Mouse (Mus musculus) CH12F3 (cell line): ENCODE data around the gene Olfr1099.

ENCODE experiments used
- in situ Hi-C: fragments of 300-500 bp; cut with MboI; formaldehyde crosslinking; loops from 2 replicates; pipeline ENCODE4 v1.14.3; 2020; ENCODE audit warnings: low sequenced_read_pairs

The Olfr1099 gene

GRCm38 (mm10) chr2:86960593-86960992 is at the start of gene Olfr1099:
TSS of gene Olfr1099 (minus strand) at chr2:86960693.
- in situ Hi-C loops, result no loop called here

DNA sequence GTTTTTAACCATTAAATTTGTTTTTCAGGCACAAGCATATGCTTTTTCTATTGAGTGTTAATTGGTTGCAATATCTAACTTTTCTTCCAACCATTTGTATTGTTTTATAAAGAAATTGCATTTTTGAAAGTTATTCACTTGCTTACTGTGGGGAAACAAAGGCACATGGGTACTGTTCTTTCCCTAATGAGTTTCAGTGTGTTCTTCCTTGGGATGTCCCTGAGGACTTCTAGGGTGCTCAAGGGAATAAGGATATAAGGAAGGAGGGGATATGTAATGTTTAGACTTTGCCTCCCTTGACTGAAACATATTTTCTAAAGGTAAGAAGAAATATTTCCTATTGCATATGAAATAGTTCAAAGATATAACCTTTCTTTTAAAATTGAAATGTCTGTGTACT is 37.6 kb upstream of the Olfr1099 start, which contains the start of gene Olfr1102:
Gene Olfr1102, plus strand, starts transcription at position 301 of the 400 bp plus-strand sequence.
- in situ Hi-C loops, result no loop called here

GRCm38 (mm10) chr2:86991121-86991520 is 30.6 kb upstream of the Olfr1099 start, which contains the start of gene Olfr1101:
TSS of gene Olfr1101 (minus strand) at chr2:86991221.
- in situ Hi-C loops, result no loop called here

DNA sequence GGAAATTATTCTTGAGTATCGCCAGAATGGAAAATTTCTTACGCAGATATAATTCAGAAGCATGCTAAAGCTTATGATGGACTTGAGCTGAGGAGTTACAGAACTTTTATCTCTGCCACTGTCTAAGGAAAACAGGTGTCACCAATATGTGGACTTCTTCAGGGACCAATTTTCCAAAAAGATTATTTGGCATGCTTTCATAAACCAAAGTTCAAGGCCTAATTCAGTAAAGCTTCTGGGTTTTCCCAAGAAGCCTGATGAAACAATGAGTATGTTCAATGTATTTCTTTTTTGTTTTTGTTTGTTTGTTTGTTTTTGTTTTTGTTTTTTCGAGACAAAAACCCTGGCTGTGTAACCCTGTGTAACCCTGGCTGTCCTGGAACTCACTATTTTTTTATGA is 19.4 kb upstream of the Olfr1099 start, which contains the start of gene Olfr1100:
Gene Olfr1100, minus strand, starts transcription at position 101 of the 400 bp plus-strand sequence.
- in situ Hi-C loops, result no loop called here

DNA sequence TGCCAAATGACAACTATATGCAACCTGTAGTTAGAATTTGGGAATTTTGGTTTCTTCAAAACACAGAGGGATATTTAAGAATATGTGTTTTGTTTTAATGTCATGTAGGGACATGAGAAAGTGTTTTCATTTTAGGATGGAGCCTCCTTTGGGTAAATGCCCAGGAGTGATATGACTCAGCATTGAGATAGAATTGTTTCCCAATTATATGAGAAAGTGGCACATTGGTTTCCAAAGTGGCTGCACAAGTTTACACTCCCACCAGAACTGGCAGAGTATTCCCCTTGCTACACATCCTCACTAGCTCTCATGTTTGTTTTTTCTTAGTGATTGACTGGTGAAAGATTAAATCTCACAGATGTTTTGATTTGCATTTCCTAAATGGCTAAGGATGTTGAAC is 33.9 kb downstream of the Olfr1099 start:
- in situ Hi-C loops, result no loop called here

DNA sequence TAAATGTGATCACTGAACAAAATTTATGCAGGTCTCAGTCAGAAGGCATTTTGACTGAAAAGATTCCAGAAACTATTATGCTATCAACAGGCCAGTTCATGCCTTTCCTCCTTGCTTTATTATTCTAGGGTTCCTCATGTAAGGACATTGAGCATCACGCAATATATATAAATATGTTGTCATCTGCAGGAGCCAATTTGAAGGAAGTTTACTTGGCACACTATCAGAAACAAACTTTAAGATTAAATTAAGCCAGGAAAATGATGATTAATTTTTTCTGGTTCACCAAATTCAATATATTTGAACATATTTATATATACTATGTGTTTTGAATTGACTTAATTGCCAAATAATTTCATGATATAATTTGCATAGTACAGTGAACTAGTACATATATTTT is 36.0 kb downstream of the Olfr1099 start, which contains the start of gene Olfr1098:
Gene Olfr1098, minus strand, starts transcription at position 101 of the 400 bp plus-strand sequence.
- in situ Hi-C loops, result no loop called here

DNA sequence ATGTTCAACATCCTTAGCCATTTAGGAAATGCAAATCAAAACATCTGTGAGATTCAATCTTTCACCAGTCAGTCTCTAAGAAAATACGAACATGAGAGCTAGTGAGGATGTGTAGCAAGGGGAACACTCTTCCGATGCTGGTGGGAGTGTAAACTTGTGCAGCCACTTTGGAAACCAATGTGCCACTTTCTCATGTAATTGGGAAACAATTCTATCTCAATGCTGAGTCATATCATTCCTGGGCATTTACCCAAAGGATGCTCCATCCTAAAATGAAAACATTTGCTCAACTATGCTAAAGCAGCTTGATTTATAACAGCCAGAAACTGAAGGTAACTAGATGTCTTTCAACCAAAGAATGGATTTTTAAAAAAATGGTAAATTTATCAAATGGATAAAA is 54.8 kb downstream of the Olfr1099 start:
- in situ Hi-C loops, result no loop called here
